ENCODE assay signal across 8 mouse cellular contexts in the genomic region with DNA sequence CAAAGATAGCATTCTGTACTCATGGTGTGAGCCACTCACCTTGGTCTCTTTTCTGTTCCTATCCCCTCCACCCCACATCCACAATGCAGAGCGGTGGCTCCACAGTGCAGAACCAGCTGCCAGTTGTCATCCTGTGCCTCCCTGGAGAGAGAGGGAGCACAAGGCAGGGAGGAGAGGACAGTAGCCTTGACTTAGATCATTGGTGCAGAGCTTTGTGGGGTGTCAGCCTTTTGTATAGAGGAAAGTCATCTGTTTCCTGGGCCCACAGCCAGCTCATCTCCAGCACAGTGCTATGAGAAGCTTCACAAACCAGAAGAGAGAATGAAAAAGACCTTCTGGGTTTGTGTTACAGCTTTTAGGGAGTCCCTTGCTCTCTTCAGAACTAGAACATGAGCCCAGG.
DNase-seq lines count a peak whose midpoint lies in the region; ATAC-seq and TF ChIP-seq lines count a peak whose summit lies in the region.

No protein-coding gene starts in this region.

- ATAC-seq in hindbrain, embryonic 13.5 days (ENCODE audit: low FRiP score) = no peak
- no peak for ATAC-seq in midbrain, embryonic 14.5 days (ENCODE audit: low FRiP score, low TSS enrichment)
- ATAC-seq in inflammation-experienced regulatory T-cells, adult 6 months = no peak

- H3K9ac ChIP-seq in hindbrain, embryonic 13.5 days = no peak overlapping the region
- no peak overlapping the region for H3K9ac ChIP-seq in midbrain, embryonic 14.5 days (replicated peaks; ENCODE audit: low read length)

- H3K9me3 ChIP-seq in hindbrain, embryonic 10.5 days = no peaks in the 10 kb centered on the region
- H3K9me3 ChIP-seq in hindbrain, embryonic 13.5 days = no peaks in the 10 kb centered on the region
- H3K9me3 ChIP-seq in midbrain, embryonic 14.5 days (ENCODE audit: control insufficient read depth, low read length) = no peaks in the 10 kb centered on the region

- H3K4me1 ChIP-seq in hindbrain, embryonic 10.5 days (replicated peaks) = peaks cover 43% of the 10 kb centered on the region
- peaks cover 49% of the 10 kb centered on the region for H3K4me1 ChIP-seq in hindbrain, embryonic 13.5 days (replicated peaks)
- peaks cover 15% of the 10 kb centered on the region for H3K4me1 ChIP-seq in olfactory bulb, adult 2 months (ENCODE audit: control insufficient read depth, insufficient read depth, low read length)
- peaks cover 24% of the 10 kb centered on the region for H3K4me1 ChIP-seq in midbrain, embryonic 14.5 days (ENCODE audit: control insufficient read depth, insufficient read depth, low read length)

- no peak overlapping the region for H3K4me2 ChIP-seq in hindbrain, embryonic 13.5 days
- H3K4me2 ChIP-seq in midbrain, embryonic 14.5 days (ENCODE audit: low read length) = no peak overlapping the region

- no peak for DNase-seq in hindbrain, embryonic 10.5 days (ENCODE audit: low spot score)
- peak; percentile 68 for DNase-seq in cerebellum, adult 9-11 months
- DNase-seq in layer of hippocampus, adult 11-12 months (ENCODE audit: low spot score) = peak; percentile 71
- no peak for DNase-seq in midbrain, embryonic 14.5 days
- no peak for DNase-seq in adrenal gland, adult 2 months

- TF ChIP-seq POLR2A in olfactory bulb, adult 2 months (IDR thresholded peaks at IDR 0.05; ENCODE audit: insufficient read depth, low read depth, low read length) = no peak

- H3K27me3 ChIP-seq in hindbrain, embryonic 10.5 days (ENCODE audit: insufficient read depth, poor library complexity, severe bottlenecking) = no peaks in the 10 kb centered on the region
- H3K27me3 ChIP-seq in hindbrain, embryonic 13.5 days = no peaks in the 10 kb centered on the region
- H3K27me3 ChIP-seq in midbrain, embryonic 14.5 days (ENCODE audit: control insufficient read depth, insufficient read depth, low read length) = no peaks in the 10 kb centered on the region

- no peak overlapping the region for H3K4me3 ChIP-seq in hindbrain, embryonic 10.5 days
- H3K4me3 ChIP-seq in hindbrain, embryonic 13.5 days = no peak overlapping the region
- H3K4me3 ChIP-seq in olfactory bulb, adult 2 months (ENCODE audit: insufficient read depth, low read depth, low read length) = no peak overlapping the region
- H3K4me3 ChIP-seq in midbrain, embryonic 14.5 days (replicated peaks; ENCODE audit: low read depth, low read length) = no peak overlapping the region

- H3K36me3 ChIP-seq in hindbrain, embryonic 10.5 days = no peaks in the 10 kb centered on the region
- no peaks in the 10 kb centered on the region for H3K36me3 ChIP-seq in hindbrain, embryonic 13.5 days
- no peaks in the 10 kb centered on the region for H3K36me3 ChIP-seq in midbrain, embryonic 14.5 days (ENCODE audit: control insufficient read depth, insufficient read depth, low read length)

- TF ChIP-seq CTCF in olfactory bulb, adult 2 months (IDR thresholded peaks at IDR 0.05; ENCODE audit: insufficient read depth, low read depth, low read length) = no peak

- WGBS in hindbrain, embryonic 10.5 days = 74% methylated on average over 1 of the region's 1 CpGs
- 31% methylated on average over 1 of the region's 1 CpGs for WGBS in hindbrain, embryonic 13.5 days
- 53% methylated on average over 1 of the region's 1 CpGs for WGBS in olfactory bulb, adult 2 months
- WGBS in midbrain, embryonic 14.5 days = 44% methylated on average over 1 of the region's 1 CpGs

- H3K27ac ChIP-seq in hindbrain, embryonic 10.5 days = 0 out of 2 replicates have a peak overlapping the region, but pooled peaks have one; percentile 31
- H3K27ac ChIP-seq in hindbrain, embryonic 13.5 days = no peak overlapping the region
- peak overlapping the region; percentile 54; the same call in 1 of the 2 replicates for H3K27ac ChIP-seq in olfactory bulb, adult 2 months (ENCODE audit: insufficient read depth, low read depth, low read length)
- H3K27ac ChIP-seq in midbrain, embryonic 14.5 days (replicated peaks; ENCODE audit: low read depth, low read length) = no peak overlapping the region

Comparison
In these comparisons a context has a peak if more than half of its experiments do, and no peak if none do; other contexts are left out.
1. H3K27ac ChIP-seq: peak in hindbrain, embryonic 10.5 days (single experiment) and olfactory bulb, adult 2 months (single experiment); none in hindbrain, embryonic 13.5 days (single experiment) and midbrain, embryonic 14.5 days (single experiment).
2. DNase-seq: peak in cerebellum, adult 9-11 months (single experiment) and layer of hippocampus, adult 11-12 months (single experiment); none in hindbrain, embryonic 10.5 days (single experiment), midbrain, embryonic 14.5 days (single experiment) and adrenal gland, adult 2 months (single experiment).